Mouse (Mus musculus) heart, postnatal 4 days (tissue): ENCODE results near the gene Nnmt. TPM values are rescaled to one million over a fixed set of nuclear protein-coding genes. Genes with fewer than 3 reads are reported as not detected.

Source experiments
- DNase-seq: peaks from one replicate; pipeline ENCODE4 v3.0.0; 2021
- total RNA-seq, 2 experiments: library from RNA; stranded (reverse); gene quantifications; 2 replicates each; pipeline ENCODE4 v1.2.3; 2021

Gene Nnmt
- total RNA-seq, 2 experiments from 2014 or later, result 10.3 to 13.6 TPM

DNA sequence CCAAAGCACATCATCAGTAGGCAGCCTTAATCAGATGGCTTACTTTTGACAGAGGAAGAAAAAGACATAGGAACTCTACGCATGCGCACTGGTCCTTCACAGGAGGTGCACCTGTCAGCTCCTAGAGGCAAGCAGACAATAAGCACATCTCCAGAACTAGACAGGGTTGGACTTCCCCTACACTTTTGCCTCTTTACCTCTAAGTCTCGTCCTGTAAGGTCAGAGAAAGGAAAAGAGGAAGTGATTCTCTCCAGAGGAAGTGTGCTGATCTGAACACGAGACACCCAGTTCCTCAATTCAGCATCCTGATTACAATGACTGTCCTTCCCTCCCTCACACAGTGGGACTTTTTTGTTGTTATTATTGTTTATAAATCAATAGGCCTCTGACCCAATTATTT is 46.3 kb downstream of the Nnmt start:
- no peak for DNase-seq

GRCm38 (mm10) chr9:48549056-48549455 is 55.9 kb downstream of the Nnmt start:
- DNase-seq, result no peak

DNA sequence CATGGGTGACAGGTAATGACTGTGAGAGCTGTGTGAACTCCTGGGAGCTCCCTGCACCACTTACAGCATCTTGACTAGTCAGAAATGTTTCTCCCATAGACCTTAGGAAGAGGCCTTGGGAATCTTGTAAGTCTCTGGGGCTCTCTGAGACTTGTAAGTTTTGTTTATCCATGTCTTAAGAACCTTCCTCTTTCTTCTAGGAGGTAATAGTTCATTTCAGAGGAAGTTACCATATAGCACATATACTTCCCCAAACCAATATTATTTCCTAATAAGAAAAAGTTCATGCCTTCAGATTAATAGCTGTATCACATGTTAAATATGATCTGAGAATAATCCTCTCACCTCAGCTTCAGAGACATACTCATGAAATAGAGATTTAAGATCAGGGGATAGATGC is 57.7 kb downstream of the Nnmt start:
- DNase-seq, result no peak

Other genes starting within 250 kb of the Nnmt start
- 10 to 100 TPM; 60.3 to 62.1 TPM for gene Rexo2, start 124.5 kb downstream of the Nnmt start, total RNA-seq
- gene Rbm7, start 109.9 kb downstream of the Nnmt start, total RNA-seq, result 10 to 100 TPM; 36.7 to 41.2 TPM
- gene Gm5617, start 109.7 kb downstream of the Nnmt start, total RNA-seq, result 10 to 100 TPM; 20.5 to 21.2 TPM
- 10 to 100 TPM; 24.0 to 24.7 TPM for gene Zbtb16, start 231.1 kb upstream of the Nnmt start, total RNA-seq